Mouse (Mus musculus): ENCODE results near the gene Itsn1.

Gene Itsn1

GRCm38 (mm10) chr16:91870158-91870582, 141.1 kb downstream of the Itsn1 start:
- DNase-seq (ENCODE audit: low read depth, low spot score): no peak

- no peak for DNase-seq (ENCODE audit: low read depth, low spot score)
These were observed 142.1 kb downstream of the Itsn1 start for GRCm38 (mm10) chr16:91871188-91871587.

DNA sequence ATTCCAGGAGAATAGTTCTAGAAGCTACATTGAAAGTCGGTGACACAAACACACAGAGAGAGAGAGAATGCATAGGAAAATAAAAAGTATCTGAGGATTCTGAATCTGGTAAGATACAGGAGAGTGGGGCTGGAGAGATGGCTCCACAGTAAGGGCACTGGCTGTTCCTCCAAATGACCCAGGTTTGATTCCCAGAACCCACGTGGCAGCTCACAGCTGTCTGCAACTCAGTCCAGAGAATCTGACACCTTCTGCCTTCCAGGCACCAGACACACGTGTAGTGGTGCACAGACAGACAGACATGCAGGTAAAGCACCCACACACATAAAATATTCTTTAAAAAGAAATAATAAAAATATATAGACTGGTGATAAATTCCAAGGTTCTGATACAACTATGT, 144.6 kb downstream of the Itsn1 start:
- no peak for DNase-seq (ENCODE audit: low read depth, low spot score)

DNA sequence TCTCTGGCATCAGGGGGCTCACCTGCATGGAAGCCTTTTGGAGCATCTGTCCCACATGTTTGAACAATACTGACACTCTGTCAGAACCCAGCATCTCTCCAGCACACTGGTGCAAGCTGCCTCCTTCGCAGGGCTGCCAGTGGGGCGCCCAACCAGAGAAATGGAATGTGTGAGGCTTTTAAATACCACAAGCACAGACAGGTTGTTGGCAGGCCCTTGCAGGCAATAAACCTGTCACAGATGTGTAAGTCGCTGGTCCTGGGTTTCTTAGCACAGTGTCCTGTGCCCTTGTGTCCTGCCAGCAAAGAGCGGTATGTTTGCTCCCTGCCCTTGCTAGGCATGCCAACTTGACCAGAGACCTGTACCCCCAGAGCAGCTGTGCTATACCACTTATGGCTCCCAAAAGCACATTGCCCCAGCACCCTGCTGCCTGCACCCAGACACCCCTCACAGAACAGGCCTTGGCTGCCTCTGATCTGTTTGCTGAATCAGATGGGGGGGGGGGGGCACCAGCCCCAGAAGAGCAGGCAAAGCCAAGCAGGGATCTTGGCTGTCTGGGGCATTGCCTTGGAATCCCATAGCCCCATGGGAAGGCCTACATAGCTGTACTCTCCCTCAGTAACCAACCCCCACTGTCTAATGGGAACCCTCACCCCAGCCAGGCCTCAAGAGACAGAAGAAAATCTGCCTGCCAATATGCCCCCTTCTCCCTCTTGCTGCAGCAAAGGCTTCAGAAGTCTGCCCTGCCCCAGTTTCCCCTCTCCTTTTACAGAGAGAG, 146.7 kb downstream of the Itsn1 start:
- no peak for DNase-seq (ENCODE audit: low read depth, low spot score)

GRCm38 (mm10) chr16:91876457-91876856, 147.4 kb downstream of the Itsn1 start:
- no peak for DNase-seq (ENCODE audit: low read depth, low spot score)

- DNase-seq (ENCODE audit: low read depth, low spot score): no peak
These were observed 150.0 kb downstream of the Itsn1 start for GRCm38 (mm10) chr16:91879101-91879500.

GRCm38 (mm10) chr16:91880869-91881767, 152.0 kb downstream of the Itsn1 start:
- DNase-seq (ENCODE audit: low read depth, low spot score): no peak

DNA sequence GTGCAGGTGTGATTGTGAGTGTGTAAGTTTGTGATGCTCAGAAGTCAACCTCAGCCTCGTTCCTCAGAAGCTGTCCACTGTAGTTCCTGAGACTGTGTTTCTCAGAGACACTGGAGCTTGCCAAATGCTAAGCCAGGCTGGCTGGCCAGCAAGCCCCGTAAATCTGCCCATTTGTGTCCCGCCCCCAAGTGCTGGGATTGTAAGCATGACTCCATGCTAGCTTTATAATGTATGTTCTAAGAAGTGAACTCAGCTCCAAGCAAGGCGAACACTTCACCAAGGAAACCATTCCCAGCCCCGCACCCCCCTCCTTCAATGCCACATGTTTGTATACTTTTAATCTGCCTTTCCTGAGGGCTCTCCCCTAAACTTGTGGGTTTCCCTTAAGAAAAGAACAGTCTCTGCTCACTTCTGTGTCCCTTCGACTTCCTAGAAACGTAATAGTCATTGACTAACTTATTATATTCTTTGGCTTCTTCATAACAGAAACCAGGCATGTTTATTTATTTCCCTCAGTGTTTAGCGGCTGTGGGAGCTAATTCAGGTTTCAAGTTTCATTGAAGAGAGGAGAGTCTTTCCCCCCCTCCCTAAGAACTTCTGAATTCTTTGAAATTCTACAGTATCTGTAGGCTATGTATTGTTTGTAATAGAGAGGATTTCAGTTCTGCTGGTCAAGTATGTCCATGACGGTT, 153.2 kb downstream of the Itsn1 start:
- no peak for DNase-seq (ENCODE audit: low read depth, low spot score)

- no peak for DNase-seq (ENCODE audit: low read depth, low spot score)
These were observed 154.6 kb downstream of the Itsn1 start for GRCm38 (mm10) chr16:91883636-91884035.

DNA sequence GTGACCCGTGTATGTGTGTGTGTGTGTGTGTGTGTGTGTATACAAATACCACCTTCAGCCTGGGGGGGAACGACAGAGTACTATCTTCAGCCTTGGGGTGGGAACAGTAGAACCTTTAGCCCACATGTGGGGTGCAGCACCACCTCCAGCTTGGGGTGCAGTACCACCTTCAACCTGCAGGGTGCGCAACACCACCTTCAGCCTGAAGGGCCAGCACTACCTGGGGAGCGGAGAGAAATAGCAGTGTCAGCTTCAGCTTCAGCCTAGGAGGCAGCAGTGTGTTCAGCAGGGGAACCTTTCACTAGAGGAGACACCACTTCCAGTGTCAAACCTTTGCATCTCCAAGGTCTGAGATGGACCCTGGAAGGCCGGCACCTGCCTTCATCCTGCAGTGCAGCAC, 155.1 kb downstream of the Itsn1 start:
- DNase-seq (ENCODE audit: low read depth, low spot score): peak; percentile 49

DNA sequence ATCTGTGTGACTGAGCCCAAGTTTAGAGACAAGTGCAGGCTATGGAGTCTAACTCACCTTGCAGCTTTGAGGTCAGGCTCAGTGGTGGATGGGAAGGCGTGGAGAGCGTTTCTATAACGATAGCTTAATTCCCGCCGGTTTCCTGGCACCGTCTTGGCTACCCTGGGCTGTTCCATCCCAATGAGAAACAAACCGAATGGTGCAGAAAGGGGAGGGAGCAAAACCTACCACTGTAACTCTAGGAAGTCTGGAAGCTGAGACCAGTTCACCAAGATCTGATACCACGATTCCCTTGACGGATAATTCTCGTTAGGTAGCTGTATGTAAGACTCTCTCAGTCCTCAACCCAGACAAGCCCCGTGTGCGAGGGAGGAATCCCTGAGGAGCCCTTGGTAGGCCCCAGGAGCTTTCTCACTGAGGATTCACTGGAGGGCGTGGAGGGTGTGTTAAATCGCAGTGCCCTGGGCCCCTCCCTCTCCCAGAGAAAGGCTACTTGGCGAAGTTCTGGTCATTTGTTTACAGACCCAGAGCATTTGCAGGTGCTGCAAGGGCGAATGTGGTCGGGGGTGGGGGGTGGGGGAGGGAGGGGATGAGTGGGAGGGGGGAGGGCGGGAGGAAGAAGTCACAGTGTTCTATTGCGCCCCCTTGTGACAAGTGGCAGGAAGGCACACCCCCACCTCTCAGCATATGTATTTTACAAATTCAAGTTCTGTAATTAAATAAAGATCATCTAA, 156.5 kb downstream of the Itsn1 start:
- DNase-seq (ENCODE audit: low read depth, low spot score): no peak

DNA sequence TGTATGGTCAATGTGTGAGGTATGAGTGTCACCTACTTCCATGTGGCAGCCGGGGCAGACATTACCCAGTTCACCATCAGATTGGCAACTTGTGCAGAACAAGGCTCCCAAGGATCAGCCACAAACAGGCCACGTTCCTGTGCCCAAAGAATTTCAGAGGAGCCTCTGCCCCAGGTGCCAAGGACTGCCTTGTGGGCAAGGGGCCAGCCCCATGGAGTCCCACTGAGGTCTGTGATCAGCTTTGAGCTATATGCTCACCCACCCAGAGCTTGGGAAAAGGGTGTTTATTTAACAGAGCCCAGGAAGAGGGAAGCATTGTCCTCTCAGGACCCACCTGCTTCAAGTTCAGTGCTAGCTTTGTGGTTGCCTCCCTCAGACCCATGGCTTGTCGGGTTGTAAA, 159.3 kb downstream of the Itsn1 start:
- DNase-seq (ENCODE audit: low read depth, low spot score): no peak

- no peak for DNase-seq (ENCODE audit: low read depth, low spot score)
These were observed 160.8 kb downstream of the Itsn1 start for GRCm38 (mm10) chr16:91889831-91890230.

- no peak for DNase-seq (ENCODE audit: low read depth, low spot score)
These were observed 162.1 kb downstream of the Itsn1 start for GRCm38 (mm10) chr16:91891218-91891617.

DNA sequence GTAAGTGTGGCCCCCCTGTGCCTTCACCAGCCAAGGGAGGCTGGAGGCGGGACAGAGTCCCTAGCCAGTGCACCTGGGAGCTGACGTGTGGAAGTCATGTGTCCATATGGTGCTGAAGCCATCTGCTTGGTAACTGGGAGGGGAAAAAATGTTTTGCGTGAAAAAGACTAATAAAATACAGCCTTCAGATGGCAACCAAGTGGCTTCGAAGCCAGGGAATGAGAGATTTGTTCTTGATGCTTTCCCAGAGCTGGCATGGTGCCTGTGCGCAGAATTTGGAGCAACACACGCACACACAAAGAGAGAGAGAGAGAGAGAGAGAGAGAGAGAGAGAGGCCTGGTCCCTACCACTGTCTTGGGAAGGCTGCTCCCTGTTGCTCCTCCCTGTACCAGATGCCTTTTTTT, 167.3 kb downstream of the Itsn1 start:
- DNase-seq (ENCODE audit: low read depth, low spot score): no peak

DNA sequence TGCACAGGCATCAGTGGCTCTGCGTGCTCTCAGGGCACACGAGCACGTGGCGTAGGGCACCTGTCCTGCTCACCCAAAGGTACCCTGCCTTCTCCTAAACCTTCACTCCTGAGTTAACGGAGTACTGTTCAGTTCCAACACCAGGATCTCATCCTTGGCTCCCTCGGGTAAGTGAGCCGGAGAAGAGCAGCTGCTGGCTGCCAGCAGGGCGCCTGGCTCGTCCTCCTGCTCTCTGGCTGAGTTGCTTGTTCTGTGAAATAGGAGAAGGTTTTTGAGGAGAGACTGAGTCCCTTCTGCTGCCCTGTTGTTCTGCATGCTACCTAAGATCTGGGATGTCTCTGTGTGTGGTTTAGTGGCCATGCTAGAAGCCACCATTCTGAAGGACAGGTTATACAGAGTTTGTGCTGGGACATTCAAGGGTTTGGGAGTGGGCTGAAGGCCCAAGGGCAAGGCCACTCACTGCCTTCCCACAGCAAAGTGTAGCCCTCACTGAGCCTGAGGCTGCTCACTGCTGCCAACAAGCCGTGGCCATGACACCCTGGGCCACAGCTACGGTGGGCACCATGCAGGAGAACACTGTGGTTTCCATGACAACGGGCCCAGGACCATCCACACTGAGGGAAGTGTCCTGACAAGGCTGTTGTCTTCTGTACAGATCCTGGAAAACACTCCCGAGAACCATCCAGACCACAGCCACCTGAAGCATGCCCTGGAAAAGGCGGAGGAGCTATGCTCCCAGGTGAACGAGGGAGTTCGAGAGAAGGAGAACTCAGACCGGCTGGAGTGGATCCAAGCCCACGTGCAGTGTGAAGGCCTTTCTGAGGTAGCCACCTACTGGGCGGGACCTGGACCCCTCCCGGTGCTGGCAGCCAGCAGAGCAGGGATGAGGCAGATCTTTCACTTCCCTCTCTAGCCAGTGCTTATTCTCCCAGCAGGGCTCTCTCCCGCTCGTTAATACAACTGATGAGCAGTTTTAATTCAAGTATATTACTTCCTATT, 170.1 kb downstream of the Itsn1 start:
- no peak for DNase-seq (ENCODE audit: low read depth, low spot score)

DNA sequence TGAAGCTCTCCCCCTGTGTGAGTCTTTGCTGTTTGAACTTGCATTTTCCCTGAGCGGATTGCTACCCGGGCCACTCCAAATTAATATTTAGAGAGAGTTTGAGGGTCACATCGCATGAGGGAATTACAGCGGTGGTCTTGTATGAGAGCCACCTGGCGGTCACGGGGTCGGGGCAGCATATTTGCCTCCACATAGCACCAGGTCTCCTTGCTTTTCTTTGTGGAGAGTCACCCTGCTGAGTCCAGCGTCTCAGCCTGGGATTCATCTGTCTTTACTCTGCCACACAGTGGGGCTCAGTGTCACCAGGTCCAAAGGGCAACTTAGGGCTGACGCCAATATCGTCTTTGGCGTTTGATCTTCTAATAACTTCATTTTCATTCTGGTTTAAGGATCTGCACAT, 171.2 kb downstream of the Itsn1 start:
- DNase-seq (ENCODE audit: low read depth, low spot score): no peak

DNA sequence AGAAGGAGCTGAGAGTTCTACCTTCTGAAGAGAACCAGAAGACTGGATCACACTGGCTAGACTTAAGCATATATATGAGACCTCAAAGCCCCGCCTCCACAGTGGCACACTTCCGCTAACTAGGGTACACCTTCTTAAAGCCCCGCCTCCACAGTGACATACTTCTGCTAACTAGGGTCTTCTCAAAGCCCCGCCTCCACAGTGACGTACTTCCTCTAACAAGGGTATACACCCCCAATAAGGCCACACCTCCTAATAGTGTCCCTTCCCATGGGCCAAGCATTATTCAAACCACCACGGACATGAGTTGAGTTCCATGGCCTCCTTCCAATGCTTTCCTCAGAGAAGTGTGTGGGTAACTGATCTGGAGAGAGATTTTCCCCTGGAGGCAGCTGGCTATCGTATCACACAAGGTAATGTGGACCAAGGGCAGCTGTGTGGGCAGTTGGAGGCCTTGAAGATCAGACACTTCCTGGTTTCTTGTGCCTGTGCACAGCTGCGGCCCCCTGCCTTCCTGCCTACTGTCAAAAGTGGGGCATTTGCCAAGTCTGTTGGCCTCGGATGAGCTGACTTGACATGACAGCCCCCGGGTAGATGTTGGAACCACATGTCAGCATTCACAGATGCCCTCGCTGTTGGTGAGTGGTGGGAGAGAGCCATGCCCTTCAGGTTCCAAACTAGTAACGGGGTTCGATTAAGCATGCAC, 174.9 kb downstream of the Itsn1 start:
- no peak for DNase-seq (ENCODE audit: low read depth, low spot score)

DNA sequence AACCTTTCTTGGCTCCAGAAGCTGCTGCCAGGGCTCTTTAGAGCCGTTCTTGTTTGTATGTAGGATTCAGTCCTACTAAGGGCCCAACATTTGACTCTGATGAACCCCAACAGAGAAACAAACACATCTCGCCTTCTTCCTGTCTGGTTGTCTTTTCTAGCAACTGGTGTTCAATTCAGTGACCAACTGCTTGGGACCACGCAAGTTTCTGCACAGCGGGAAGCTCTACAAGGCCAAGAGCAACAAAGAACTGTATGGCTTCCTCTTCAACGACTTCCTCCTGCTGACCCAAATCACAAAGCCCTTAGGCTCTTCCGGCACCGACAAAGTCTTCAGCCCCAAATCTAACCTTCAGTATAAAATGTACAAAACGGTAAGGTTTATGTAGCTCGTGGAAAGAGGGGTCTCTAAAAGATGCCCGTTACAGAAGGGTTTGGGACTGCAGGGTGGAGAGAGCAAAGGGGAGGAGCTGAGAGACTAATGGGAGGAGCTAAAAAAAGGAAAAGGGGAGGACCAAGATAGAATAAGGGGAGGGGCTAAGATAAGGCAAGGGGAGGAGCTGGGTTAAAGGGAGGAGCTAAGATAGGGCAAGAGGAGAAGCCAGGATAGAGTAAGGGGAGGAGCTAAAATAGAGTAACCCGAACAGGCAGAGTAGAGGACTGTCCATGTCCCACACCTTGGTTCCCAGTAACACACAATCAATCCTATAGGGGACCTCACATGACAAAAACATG, 176.2 kb downstream of the Itsn1 start:
- no peak for DNase-seq (ENCODE audit: low read depth, low spot score)

Data from c-Kit-negative CD71-positive TER-119-positive erythroid progenitor cells, embryonic 14.5 days (primary cell).